Mouse (Mus musculus) olfactory bulb, adult 2 months (tissue): ENCODE measurements at regions not wholly inside any gene's neighbourhood (a gene's known extent, or its start where the extent isn't known, plus 50 kb on each side); places are given as distances from the start of the nearest gene placed in this dataset.
A peak's percentile ranks its signal among the peaks of the same experiment; 100 is the strongest.

Source experiments
- H3K27ac ChIP-seq: fragments of 200-500 bp; 2 replicates; pipeline ENCODE4 v1.5.1; 2012; ENCODE audit warnings: low read depth, low read length; ENCODE audit not compliant: insufficient read depth
- H3K4me1 ChIP-seq: fragments of 200-500 bp; 2 replicates; pipeline ENCODE4 v1.6.1; 2012; ENCODE audit warnings: low read length; ENCODE audit not compliant: control insufficient read depth, insufficient read depth
- H3K4me3 ChIP-seq: fragments of 200-500 bp; 2 replicates; pipeline ENCODE4 v1.5.1; 2012; ENCODE audit warnings: mild to moderate bottlenecking, low read depth, low read length, moderate library complexity; ENCODE audit not compliant: insufficient read depth
- CTCF ChIP-seq: fragments of 200-500 bp; IDR thresholded peaks from 2 replicates; pipeline ENCODE4 v1.5.1; 2012; ENCODE audit warnings: low read depth, mild to moderate bottlenecking, low read length, moderate library complexity; ENCODE audit not compliant: insufficient read depth
- POLR2A ChIP-seq: fragments of 200-500 bp; IDR thresholded peaks from 2 replicates; pipeline ENCODE4 v1.6.1; 2012; ENCODE audit warnings: mild to moderate bottlenecking, low read depth, low read length, moderate library complexity; ENCODE audit not compliant: insufficient read depth
- WGBS: fragments of 180-500 bp; shearing (Covaris S2); methylation state at CpG from one replicate; pipeline ENCODE4 v1.1.7; 2018; 5-methylcytosine and 5-hydroxymethylcytosine counted together

DNA sequence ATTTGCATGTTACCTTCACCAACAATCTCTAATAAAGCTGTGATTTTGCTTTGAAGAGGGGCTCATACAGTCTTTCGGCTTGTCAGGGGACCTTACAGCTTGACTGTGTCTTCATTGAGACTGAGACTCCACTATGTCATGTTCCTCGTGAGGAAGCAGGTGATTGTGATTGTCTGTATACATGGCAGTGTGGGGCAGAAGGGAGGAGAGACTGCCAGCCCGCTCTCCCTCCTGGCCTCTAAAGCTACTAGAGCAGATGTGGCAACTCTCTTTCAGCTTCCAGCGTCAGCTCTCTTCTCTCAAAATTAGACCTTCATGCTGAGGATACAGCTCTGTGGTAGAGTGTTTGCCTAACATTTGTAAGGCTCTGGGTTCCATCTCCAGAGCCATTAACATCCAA, 73.5 kb upstream of the Tmem178 start:
- no peak for TF ChIP-seq CTCF
- TF ChIP-seq POLR2A = no peak
- H3K4me3 ChIP-seq = no peak overlapping the region
- no peaks in the 10 kb centered on the region for H3K4me1 ChIP-seq
- H3K27ac ChIP-seq = no peak overlapping the region
- WGBS = 74% methylated on average over 4 of the region's 4 CpGs

GRCm38 (mm10) chr17:80862338-80862737, 82.1 kb upstream of the Tmem178 start:
- 88% methylated on average over 8 of the region's 8 CpGs for WGBS
- Histone ChIP-seq H3K4me1 (no peaks in the 10 kb centered on the region), H3K4me3 (no peak overlapping the region), H3K27ac (no peak overlapping the region)
- TF ChIP-seq CTCF (no peak), POLR2A (no peak)

DNA sequence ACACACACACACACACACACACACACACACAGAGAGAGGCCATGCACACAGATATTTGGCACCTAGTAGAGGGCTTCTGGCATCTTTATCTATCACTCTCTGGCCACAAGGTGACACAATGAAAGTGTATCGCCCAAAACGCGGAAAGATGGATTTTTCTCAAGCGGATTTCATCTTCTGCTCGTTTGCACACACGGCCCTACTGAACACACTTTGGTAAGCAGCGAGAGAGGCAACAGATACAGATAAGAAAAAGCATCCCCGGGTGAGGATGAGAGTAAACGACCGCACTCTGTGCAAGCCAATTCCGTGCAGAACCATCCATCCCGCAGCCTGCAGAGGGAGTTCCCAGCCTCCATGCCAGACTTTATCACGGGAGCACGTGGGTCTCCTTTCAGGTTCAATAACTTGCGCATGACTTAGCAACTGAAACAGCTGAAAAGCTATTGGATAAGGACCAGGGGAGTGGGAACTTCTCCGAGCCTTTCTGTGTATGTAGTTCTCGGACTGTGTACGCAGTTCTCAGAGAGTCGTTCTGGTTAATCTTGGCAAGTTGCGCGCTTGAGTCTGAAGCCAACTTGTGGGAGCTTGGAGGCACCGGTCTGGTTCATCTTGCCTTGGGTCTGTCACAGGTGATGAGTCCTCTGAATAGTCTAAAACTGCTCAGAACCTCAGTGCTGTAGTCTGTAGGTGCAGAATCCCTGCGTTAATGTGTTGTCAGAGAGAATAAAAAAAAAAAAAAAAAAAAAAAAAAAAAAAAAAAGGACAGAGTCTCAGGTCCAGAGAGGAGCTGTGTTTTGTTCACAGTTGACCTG, 97.2 kb upstream of the Tmem178 start:
- Histone ChIP-seq H3K27ac (no peak overlapping the region), H3K4me1 (peaks cover 6% of the 10 kb centered on the region; the same call in 1 of the 2 replicates), H3K4me3 (peak overlapping the region; percentile 13; the same call in 1 of the 2 replicates)
- TF ChIP-seq CTCF (no peak), POLR2A (no peak)
- 27% methylated on average over 23 of the region's 23 CpGs for WGBS

GRCm38 (mm10) chr17:80845349-80845748, 99.1 kb upstream of the Tmem178 start:
- H3K4me1 ChIP-seq = peaks cover 8% of the 10 kb centered on the region; the same call in 1 of the 2 replicates
- TF ChIP-seq POLR2A (no peak), CTCF (no peak)
- H3K27ac ChIP-seq = no peak overlapping the region
- WGBS = 65% methylated on average over 7 of the region's 7 CpGs
- no peak overlapping the region for H3K4me3 ChIP-seq

DNA sequence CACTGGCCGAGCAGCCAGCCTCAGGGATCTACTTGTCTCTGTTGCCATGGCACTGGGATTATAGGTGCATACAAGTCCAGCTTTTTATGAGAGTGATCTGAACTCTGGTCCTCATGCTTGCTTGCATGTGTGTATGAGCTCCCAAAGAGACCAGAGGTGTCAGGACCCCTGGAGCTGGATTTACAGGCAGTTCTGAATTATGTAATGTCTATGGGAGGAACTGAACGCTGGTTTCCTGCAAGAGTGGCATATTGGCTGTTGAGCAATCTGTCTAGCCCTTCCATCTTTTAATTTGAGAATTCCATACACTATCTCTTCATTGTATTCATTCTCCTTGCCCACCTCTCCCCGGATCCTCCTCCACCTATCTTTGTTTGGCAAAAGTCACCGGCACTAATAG, 102.5 kb upstream of the Tmem178 start:
- Histone ChIP-seq H3K27ac (no peak overlapping the region), H3K4me3 (no peak overlapping the region), H3K4me1 (peaks cover 2% of the 10 kb centered on the region; the same call in 1 of the 2 replicates)
- no peak for TF ChIP-seq CTCF
- no peak for TF ChIP-seq POLR2A
- 96% methylated on average over 4 of the region's 4 CpGs for WGBS

DNA sequence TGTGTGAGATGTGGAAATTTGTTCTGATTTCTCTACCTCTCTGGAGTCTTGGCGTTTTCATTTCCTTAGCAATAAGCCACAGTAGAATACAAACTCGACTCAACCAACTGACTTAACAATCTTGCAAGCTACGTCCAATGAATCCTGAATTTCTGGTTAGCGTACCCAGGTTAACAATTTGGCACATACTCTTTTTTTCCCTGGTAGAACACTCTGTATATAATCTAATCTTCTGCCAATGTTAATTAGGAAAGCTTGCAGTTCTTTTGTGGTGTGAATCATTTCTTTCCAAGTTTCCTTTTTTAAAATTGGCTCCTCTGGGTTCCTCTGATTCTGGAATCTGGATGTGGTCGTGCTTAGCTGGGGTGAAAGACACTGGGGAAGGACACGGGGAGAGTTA, 103.5 kb upstream of the Tmem178 start:
- Histone ChIP-seq H3K27ac (no peak overlapping the region), H3K4me1 (peaks cover 2% of the 10 kb centered on the region; the same call in 1 of the 2 replicates), H3K4me3 (no peak overlapping the region)
- WGBS = 60% methylated on average over 6 of the region's 6 CpGs
- no peak for TF ChIP-seq CTCF
- no peak for TF ChIP-seq POLR2A

DNA sequence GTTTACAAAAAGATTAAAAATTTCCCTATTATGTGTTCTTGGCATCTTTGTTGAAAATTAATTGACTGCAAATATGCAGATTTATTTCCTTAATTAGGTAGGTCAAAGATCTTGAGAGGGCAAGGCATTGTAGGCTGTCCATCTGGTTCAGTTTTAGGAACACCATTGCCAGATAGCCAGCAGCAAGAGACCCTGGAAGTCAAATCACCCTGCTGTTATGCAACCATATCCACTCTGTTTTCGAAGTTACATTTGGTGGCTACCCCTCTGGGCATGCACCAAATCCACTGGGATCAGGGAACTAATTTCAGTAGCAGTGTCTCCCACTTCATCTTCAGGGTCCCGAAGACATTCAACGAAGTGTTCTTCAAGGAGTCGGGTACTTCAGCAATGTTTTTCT, 104.0 kb upstream of the Tmem178 start:
- Histone ChIP-seq H3K27ac (no peak overlapping the region), H3K4me3 (no peak overlapping the region), H3K4me1 (peaks cover 2% of the 10 kb centered on the region; the same call in 1 of the 2 replicates)
- TF ChIP-seq POLR2A (no peak), CTCF (no peak)
- WGBS = 89% methylated on average over 4 of the region's 4 CpGs

DNA sequence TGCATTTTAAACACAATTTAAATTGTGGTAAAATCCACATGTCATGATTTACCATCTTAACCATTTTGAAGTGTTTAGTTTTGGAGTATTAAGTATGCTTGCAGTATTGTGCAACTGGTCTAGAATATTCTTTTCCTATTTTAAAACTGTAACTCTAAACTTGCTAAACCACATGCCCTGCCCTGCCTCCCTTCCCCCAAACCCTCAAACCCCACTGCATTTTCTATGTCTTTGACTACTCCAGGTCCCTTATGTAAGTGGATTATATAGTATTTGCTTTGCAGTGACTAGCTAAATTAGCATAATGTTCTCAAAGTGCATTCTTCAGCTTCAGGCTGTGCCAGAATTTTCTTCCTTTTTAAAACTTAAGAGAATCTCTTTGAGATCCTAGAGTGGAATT, 106.4 kb upstream of the Map4k3 start:
- TF ChIP-seq CTCF = no peak
- no peak for TF ChIP-seq POLR2A
- Histone ChIP-seq H3K4me1 (peaks cover 4% of the 10 kb centered on the region), H3K4me3 (no peak overlapping the region), H3K27ac (no peak overlapping the region)

DNA sequence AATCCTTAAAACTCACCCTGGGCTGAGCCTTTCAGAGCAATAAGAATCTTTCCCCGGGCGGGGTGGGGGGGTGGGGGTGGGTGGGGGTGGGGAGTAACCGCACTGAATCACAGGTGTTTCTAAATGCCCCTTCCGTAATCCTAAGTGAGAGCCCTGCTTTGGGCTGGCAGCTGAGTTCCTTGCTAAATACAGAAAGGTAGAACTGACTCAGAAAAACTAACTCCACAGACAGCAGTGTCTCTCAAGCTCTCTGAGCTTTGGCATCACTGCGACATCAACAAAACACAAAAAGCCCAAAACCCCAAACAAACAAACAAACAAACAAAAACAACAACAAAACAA, 105.9 kb upstream of the Map4k3 start:
- 49% methylated on average over 5 of the region's 5 CpGs for WGBS
- TF ChIP-seq CTCF = no peak
- TF ChIP-seq POLR2A = no peak
- Histone ChIP-seq H3K4me1 (peaks cover 4% of the 10 kb centered on the region), H3K4me3 (no peak overlapping the region), H3K27ac (no peak overlapping the region)
